Mouse (Mus musculus) liver, embryonic 15.5 days (tissue): ENCODE results near the gene Zfp212. TPM values are rescaled to one million over a fixed set of nuclear protein-coding genes. Genes with fewer than 3 reads are reported as not detected.

Experiments used
- polyA plus RNA-seq: library from polyadenylated mRNA; unstranded; fragments of >200 nt; fragmentation: Nextera tagmentation; extraction: Ambion mirVana; gene quantifications from 2 replicates; pipeline ENCODE4 v1.2.1, GENCODE M21; 2015

The Zfp212 gene
- polyA plus RNA-seq, 1 experiment from 2014 or later, result 5.3 TPM

Other genes starting within 250 kb of the Zfp212 start
- gene Pdia4, start 107.0 kb upstream of the Zfp212 start, polyA plus RNA-seq, result 115 and 123 TPM in 2 replicates
- 0.39 and 0.41 TPM in 2 replicates for gene Zfp786, start 89.6 kb upstream of the Zfp212 start, polyA plus RNA-seq
- gene Zfp398, start 84.8 kb upstream of the Zfp212 start, polyA plus RNA-seq, result 1.6 and 2.5 TPM in 2 replicates
- gene Zfp282, start 43.3 kb upstream of the Zfp212 start, polyA plus RNA-seq, result 2.6 and 3.1 TPM in 2 replicates
- gene Zfp956, start 32.9 kb downstream of the Zfp212 start, polyA plus RNA-seq, result 2.2 and 3.5 TPM in 2 replicates
- gene Zfp777, start 128.4 kb downstream of the Zfp212 start, polyA plus RNA-seq, result 2.3 and 2.4 TPM in 2 replicates
- 4.0 and 4.7 TPM in 2 replicates for gene Zfp746, start 166.1 kb downstream of the Zfp212 start, polyA plus RNA-seq